Mouse (Mus musculus): Measurements from ENCODE around the gene Gm20911. TPM values are rescaled to one million over a fixed set of nuclear protein-coding genes. Genes with fewer than 3 reads are reported as not detected.

Gene Gm20911
- not detected in 2 replicates for polyA plus RNA-seq (2015; fragmentation: Nextera tagmentation; extraction: Ambion mirVana)

DNA sequence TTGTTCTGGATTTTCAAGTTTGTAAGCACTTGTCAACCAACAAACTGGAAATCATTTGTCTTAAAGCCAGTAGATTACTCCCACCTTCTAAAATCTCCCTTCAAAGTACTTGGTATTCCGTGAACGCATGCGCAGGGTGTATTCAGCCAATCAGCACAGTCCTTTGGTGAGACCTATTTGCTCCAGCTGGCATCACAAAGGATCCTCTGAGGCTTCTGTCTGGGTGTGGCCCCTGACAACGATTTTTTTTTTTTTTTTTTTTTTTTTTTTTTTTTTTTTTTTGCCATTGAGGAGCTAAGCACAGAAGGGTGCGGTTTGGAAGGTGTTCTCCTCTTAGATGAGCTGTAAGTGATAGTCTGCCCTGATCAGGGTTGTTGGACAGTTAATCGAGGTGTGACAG lies at the start of gene Gm20911:
TSS of gene Gm20911 (plus strand) at position 301 of the 400 bp plus-strand sequence.

Measured in adrenal gland, postnatal 0 days (tissue).